Mouse (Mus musculus) lung, postnatal 0 days (tissue): ENCODE data around the gene Tbc1d10c. TPM values are rescaled to one million over a fixed set of nuclear protein-coding genes. Genes with fewer than 3 reads are reported as not detected.

Source experiments
- ATAC-seq: fragments of 200-750 bp; cut with Nextera tagmentation; 2 replicates; pipeline ENCODE4 v1.8.0; 2017; ENCODE audit warnings: moderate library complexity
- DNase-seq: peaks from one replicate; pipeline ENCODE4 v3.0.0-alpha.2; 2016; ENCODE audit warnings: low spot score
- H3K27ac ChIP-seq: fragments of 300-500 bp; sonication (generic); 2 replicates; pipeline ENCODE4 v1.5.1; 2014; ENCODE audit warnings: antibody characterized with exemption, mild to moderate bottlenecking, low read length, mixed read lengths
- H3K27me3 ChIP-seq: fragments of 300-500 bp; sonication (generic); replicated peaks from 2 replicates; pipeline ENCODE4 v1.6.1; 2014; ENCODE audit warnings: low read length, mixed read lengths; ENCODE audit not compliant: insufficient read depth
- H3K36me3 ChIP-seq: fragments of 300-500 bp; sonication (generic); 2 replicates; pipeline ENCODE4 v1.6.1; 2014; ENCODE audit warnings: low read length, mixed read lengths; ENCODE audit not compliant: insufficient read depth
- H3K4me1 ChIP-seq: fragments of 300-500 bp; sonication (generic); 2 replicates; pipeline ENCODE4 v1.6.1; 2014; ENCODE audit warnings: antibody characterized with exemption, low read depth, low read length, mixed read lengths; ENCODE audit not compliant: insufficient read depth
- H3K4me2 ChIP-seq: fragments of 300-500 bp; sonication (generic); replicated peaks from 2 replicates; pipeline ENCODE4 v1.6.1; 2014; ENCODE audit warnings: low read depth, mild to moderate bottlenecking, low read length, moderate library complexity, mixed read lengths
- H3K4me3 ChIP-seq: fragments of 300-500 bp; sonication (generic); 2 replicates; pipeline ENCODE4 v1.5.1; 2014; ENCODE audit warnings: low read depth, low read length
- H3K9ac ChIP-seq: fragments of 300-500 bp; sonication (generic); replicated peaks from 2 replicates; pipeline ENCODE4 v1.6.1; 2014; ENCODE audit warnings: low read depth, mild to moderate bottlenecking
- H3K9me3 ChIP-seq: fragments of 300-500 bp; sonication (generic); 2 replicates; pipeline ENCODE4 v1.6.1; 2016; ENCODE audit warnings: low read length, mixed read lengths
- CTCF ChIP-seq: IDR thresholded peaks from 2 replicates; pipeline ENCODE4 v1.5.1; 2016; ENCODE audit warnings: antibody characterized with exemption, mild to moderate bottlenecking
- EP300 ChIP-seq: IDR thresholded peaks from 2 replicates; pipeline ENCODE4 v1.6.1; 2016; ENCODE audit warnings: antibody characterized with exemption, mild to moderate bottlenecking, control low read depth
- WGBS: fragments of 180-500 bp; shearing (Covaris S2); extraction: QIAGEN DNeasy Blood & Tissue Kit; methylation state at CpG from one replicate; pipeline ENCODE4 v1.1.7; 2014; 5-methylcytosine and 5-hydroxymethylcytosine counted together
- polyA plus RNA-seq: library from polyadenylated mRNA; unstranded; fragments of >200 nt; fragmentation: Nextera tagmentation; extraction: Ambion mirVana; gene quantifications from 2 replicates; pipeline ENCODE4 v1.2.1, GENCODE M21; 2015

Gene Tbc1d10c
- polyA plus RNA-seq: 3.9 and 4.5 TPM in 2 replicates

- TF ChIP-seq CTCF (no peak), EP300 (no peak)
- Histone ChIP-seq H3K4me3 (peak within 1 kb of the TSS; percentile 82), H3K9me3 (no peaks in the 10 kb centered on the region), H3K4me1 (peaks cover 8% of the 10 kb centered on the region; the same call in 1 of the 2 replicates), H3K4me2 (peak within 1 kb of the TSS; percentile 87), H3K27me3 (no peaks in the 10 kb centered on the region), H3K36me3 (peaks cover 20% of the 10 kb centered on the region; the same call in 1 of the 2 replicates), H3K9ac (peak within 1 kb of the TSS; percentile 95), H3K27ac (peak within 1 kb of the TSS; percentile 95)
- WGBS: 32% methylated on average over 4 of the region's 4 CpGs
- DNase-seq: peak; percentile 58
- ATAC-seq: no peak
These were observed at the start of gene Tbc1d10c for GRCm38 (mm10) chr19:4190831-4191334. Tbc1d10c (minus strand) TSS chr19:4191284.

- Histone ChIP-seq H3K9me3 (no peaks in the 10 kb centered on the region), H3K4me2 (no peak overlapping the region), H3K9ac (no peak overlapping the region), H3K27ac (no peak overlapping the region), H3K4me1 (no peaks in the 10 kb centered on the region), H3K27me3 (no peaks in the 10 kb centered on the region), H3K4me3 (no peak overlapping the region), H3K36me3 (no peaks in the 10 kb centered on the region)
- DNase-seq: no peak
- ATAC-seq: no peak
- 50% methylated on average over 8 of the region's 8 CpGs for WGBS
- TF ChIP-seq EP300: no peak
- no peak for TF ChIP-seq CTCF
These were observed 49.2 kb upstream of the Tbc1d10c start for GRCm38 (mm10) chr19:4240247-4240668.

- no peaks in the 10 kb centered on the region for H3K36me3 ChIP-seq
- WGBS: 69% methylated on average over 4 of the region's 4 CpGs
- no peak for DNase-seq
- no peaks in the 10 kb centered on the region for H3K27me3 ChIP-seq
- ATAC-seq: no peak
- no peak overlapping the region for H3K4me2 ChIP-seq
- H3K4me1 ChIP-seq: peaks cover 4% of the 10 kb centered on the region; the same call in 1 of the 2 replicates
- TF ChIP-seq EP300 (no peak), CTCF (no peak)
- H3K9me3 ChIP-seq: no peaks in the 10 kb centered on the region
- H3K27ac ChIP-seq: no peak overlapping the region
- no peak overlapping the region for H3K9ac ChIP-seq
- no peak overlapping the region for H3K4me3 ChIP-seq
These were observed 43.5 kb upstream of the Tbc1d10c start for GRCm38 (mm10) chr19:4234548-4234947.

- 67% methylated on average over 7 of the region's 7 CpGs for WGBS
- ATAC-seq (no peak), DNase-seq (no peak)
- TF ChIP-seq CTCF: no peak
- TF ChIP-seq EP300: no peak
- Histone ChIP-seq H3K9ac (0 out of 2 replicates have a peak overlapping the region, but pooled peaks have one; percentile 51), H3K4me2 (peak overlapping the region; percentile 68), H3K36me3 (no peaks in the 10 kb centered on the region), H3K4me3 (no peak overlapping the region), H3K9me3 (no peaks in the 10 kb centered on the region), H3K27me3 (no peaks in the 10 kb centered on the region), H3K4me1 (peaks cover 4% of the 10 kb centered on the region; the same call in 1 of the 2 replicates), H3K27ac (peak overlapping the region; percentile 95)
These were observed 41.6 kb upstream of the Tbc1d10c start for GRCm38 (mm10) chr19:4232651-4233050.

GRCm38 (mm10) chr19:4232186-4232572 is 41.1 kb upstream of the Tbc1d10c start:
- TF ChIP-seq EP300: no peak
- no peak; the same call in 1 of the 2 replicates for TF ChIP-seq CTCF
- Histone ChIP-seq H3K9ac (peak overlapping the region; percentile 51), H3K4me2 (peak overlapping the region; percentile 68), H3K9me3 (no peaks in the 10 kb centered on the region), H3K27me3 (no peaks in the 10 kb centered on the region), H3K27ac (peak overlapping the region; percentile 95), H3K36me3 (no peaks in the 10 kb centered on the region), H3K4me3 (peak overlapping the region; percentile 49), H3K4me1 (peaks cover 7% of the 10 kb centered on the region; the same call in 1 of the 2 replicates)
- 28% methylated on average over 2 of the region's 2 CpGs for WGBS
- peak; percentile 60 for ATAC-seq
- peak; percentile 85 for DNase-seq

GRCm38 (mm10) chr19:4231253-4232185 is 40.4 kb upstream of the Tbc1d10c start, which contains the start of gene Pold4:
Pold4 (plus strand) TSS chr19:4231899.
- Histone ChIP-seq H3K9ac (peak within 1 kb of the TSS; percentile 51), H3K4me2 (peak within 1 kb of the TSS; percentile 68), H3K27ac (peak within 1 kb of the TSS; percentile 95), H3K36me3 (no peaks in the 10 kb centered on the region), H3K27me3 (no peaks in the 10 kb centered on the region), H3K4me3 (peak within 1 kb of the TSS; percentile 49), H3K4me1 (peaks cover 7% of the 10 kb centered on the region; the same call in 1 of the 2 replicates), H3K9me3 (no peaks in the 10 kb centered on the region)
- 0 out of 2 replicates have a peak, but pooled peaks have one; percentile 14 for TF ChIP-seq EP300
- TF ChIP-seq CTCF: no peak
- DNase-seq (peak; percentile 99), ATAC-seq (peak; percentile 93)
- WGBS: 11% methylated on average over 26 of the region's 26 CpGs
